Mouse (Mus musculus): ENCODE data around the gene Zfr. TPM values are rescaled to one million over a fixed set of nuclear protein-coding genes. Genes with fewer than 3 reads are reported as not detected.
"Not testable (repeated sequence)": the region's sequence is repeated elsewhere in the genome, so short reads cannot be mapped to it uniquely, and the experiment has no call there.

Zfr gene
- polyA plus RNA-seq, 1 experiment from 2014 or later = 156 TPM

DNA sequence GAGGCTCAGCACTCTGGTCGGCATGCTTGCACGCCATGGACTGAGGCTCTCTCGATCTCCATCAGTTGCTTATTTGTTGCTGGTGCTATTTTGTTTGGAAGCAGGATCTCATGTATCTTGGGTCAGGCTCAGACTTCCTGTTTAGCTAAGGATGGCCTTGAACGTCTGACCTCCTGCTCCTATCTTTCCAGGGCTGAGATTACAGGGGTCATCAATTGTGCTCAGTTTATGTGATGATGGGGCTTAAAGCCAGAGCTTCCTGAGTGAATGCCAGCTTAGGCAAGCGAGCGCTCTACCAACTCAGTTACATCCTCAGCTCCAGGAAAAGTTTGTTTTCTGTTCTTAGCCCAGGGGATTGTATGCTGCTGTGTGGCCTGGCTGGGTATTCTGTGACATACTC lies 3.1 kb upstream of the Zfr start:
- 73% methylated on average over 6 of the region's 6 CpGs for WGBS
- Histone ChIP-seq H3K4me1 (ENCODE audit: control insufficient read depth, insufficient read depth, low read length) (no peaks in the 10 kb centered on the region), H3K4me3 (ENCODE audit: low read depth, low read length) (no peak overlapping the region), H3K9ac (ENCODE audit: low read length) (no peak overlapping the region), H3K27me3 (ENCODE audit: control insufficient read depth, insufficient read depth, low read length) (no peaks in the 10 kb centered on the region), H3K9me3 (ENCODE audit: control insufficient read depth, low read length) (no peaks in the 10 kb centered on the region), H3K27ac (ENCODE audit: low read depth, low read length) (no peak overlapping the region), H3K36me3 (ENCODE audit: control insufficient read depth, insufficient read depth, low read length) (no peaks in the 10 kb centered on the region), H3K4me2 (ENCODE audit: low read depth) (no peak overlapping the region)
- DNase-seq (ENCODE audit: low spot score) (no peak), ATAC-seq (ENCODE audit: insufficient read depth, low FRiP score, low TSS enrichment) (no peak)

- DNase-seq (ENCODE audit: low spot score) = no peak
- WGBS = 28% methylated on average over 6 of the region's 6 CpGs
- ATAC-seq (ENCODE audit: insufficient read depth, low FRiP score, low TSS enrichment) = no peak
- no peaks in the 10 kb centered on the region for H3K36me3 ChIP-seq (ENCODE audit: control insufficient read depth, insufficient read depth, low read length)
- no peaks in the 10 kb centered on the region for H3K9me3 ChIP-seq (ENCODE audit: control insufficient read depth, low read length)
- no peak overlapping the region for H3K4me2 ChIP-seq (ENCODE audit: low read depth)
- H3K9ac ChIP-seq (ENCODE audit: low read length) = no peak overlapping the region
- H3K27ac ChIP-seq (ENCODE audit: low read depth, low read length) = no peak overlapping the region
- H3K4me1 ChIP-seq (ENCODE audit: control insufficient read depth, insufficient read depth, low read length) = no peaks in the 10 kb centered on the region
- H3K27me3 ChIP-seq (ENCODE audit: control insufficient read depth, insufficient read depth, low read length) = no peaks in the 10 kb centered on the region
- H3K4me3 ChIP-seq (ENCODE audit: low read depth, low read length) = no peak overlapping the region
Measured at GRCm38 (mm10) chr15:12115722-12116230, 1.9 kb upstream of the Zfr start.

DNA sequence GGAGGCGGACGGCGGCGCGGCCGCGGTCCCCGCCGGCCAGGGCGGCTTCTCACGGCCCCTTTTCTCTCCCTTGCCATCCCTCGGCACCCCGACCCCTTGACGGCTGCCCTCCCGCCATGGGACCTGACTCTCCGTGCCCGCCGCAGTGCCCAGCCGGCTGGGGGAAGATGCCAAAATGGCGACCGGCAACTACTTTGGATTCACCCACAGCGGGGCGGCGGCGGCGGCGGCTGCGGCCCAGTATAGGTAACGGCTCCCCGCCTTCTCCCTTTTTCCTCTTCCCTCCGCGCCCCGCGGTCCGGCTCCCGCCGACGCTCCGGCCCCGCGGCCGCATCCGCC lies 431 bp downstream of the Zfr start:
- no peaks in the 10 kb centered on the region for H3K4me1 ChIP-seq (ENCODE audit: control insufficient read depth, insufficient read depth, low read length)
- peak overlapping the region; percentile 100 for H3K4me3 ChIP-seq (ENCODE audit: low read depth, low read length)
- peak overlapping the region; percentile 60 for H3K4me2 ChIP-seq (ENCODE audit: low read depth)
- 0% methylated on average over 17 of the region's 43 CpGs for WGBS
- H3K27me3 ChIP-seq (ENCODE audit: control insufficient read depth, insufficient read depth, low read length) = no peaks in the 10 kb centered on the region
- no peaks in the 10 kb centered on the region for H3K36me3 ChIP-seq (ENCODE audit: control insufficient read depth, insufficient read depth, low read length)
- H3K27ac ChIP-seq (ENCODE audit: low read depth, low read length) = peak overlapping the region; percentile 89
- no peaks in the 10 kb centered on the region for H3K9me3 ChIP-seq (ENCODE audit: control insufficient read depth, low read length)
- ATAC-seq (ENCODE audit: insufficient read depth, low FRiP score, low TSS enrichment) (peak; percentile 65), DNase-seq (ENCODE audit: low spot score) (no peak)
- H3K9ac ChIP-seq (ENCODE audit: low read length) = peak overlapping the region; percentile 98

DNA sequence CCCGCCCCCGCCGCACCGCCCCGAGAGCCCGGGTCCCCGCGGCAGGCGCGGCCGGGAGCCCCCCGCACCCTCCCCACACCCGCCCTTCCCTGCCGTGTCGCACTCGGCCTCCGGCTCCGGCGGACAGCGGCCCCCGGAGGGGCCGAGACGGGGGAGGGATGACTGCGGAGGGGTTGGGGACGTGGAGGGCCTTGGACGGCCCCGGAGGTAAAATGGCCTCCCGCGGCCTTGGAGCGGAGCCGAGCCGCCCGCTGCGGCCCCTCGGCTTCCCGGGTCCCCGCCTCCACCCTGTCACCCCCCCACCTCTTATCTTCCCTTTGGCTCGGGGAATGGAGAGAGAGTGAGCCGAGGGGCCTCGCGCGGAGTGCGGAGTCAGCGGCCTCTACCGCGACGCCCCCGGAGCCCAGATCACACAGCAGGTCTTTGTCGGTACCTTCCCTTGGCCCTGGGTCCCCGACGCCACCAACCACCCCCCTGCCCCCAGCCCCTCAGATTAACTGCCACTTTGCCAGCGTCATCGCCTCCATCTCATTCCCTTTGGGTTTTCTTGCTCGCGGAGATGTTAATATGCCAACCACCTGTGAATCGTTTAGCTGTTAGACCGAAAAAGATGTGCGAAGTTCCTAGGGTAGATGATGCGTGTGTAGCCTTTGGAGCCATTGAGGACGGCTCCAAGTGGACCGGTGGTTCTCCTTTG lies 949 bp downstream of the Zfr start:
- peak overlapping the region; percentile 98 for H3K9ac ChIP-seq (ENCODE audit: low read length)

DNA sequence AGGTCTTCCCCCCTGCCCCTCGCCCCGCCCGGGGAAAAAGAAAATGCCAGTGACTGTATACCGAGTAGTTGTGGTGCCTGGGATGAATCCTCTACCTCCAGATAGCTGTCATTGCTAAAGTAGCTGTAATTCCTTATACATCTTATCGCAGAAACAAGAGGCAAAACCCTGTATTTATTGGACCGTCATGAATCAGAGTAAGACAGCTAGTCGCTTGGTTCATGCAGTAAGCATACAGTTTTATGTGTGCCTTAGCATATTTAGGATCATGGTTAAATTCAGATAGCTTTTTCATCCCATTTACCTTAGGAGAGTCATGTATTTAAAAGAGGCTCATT lies 1.5 kb downstream of the Zfr start:
- 10% methylated on average over 7 of the region's 7 CpGs for WGBS
- Histone ChIP-seq H3K9ac (ENCODE audit: low read length) (peak overlapping the region; percentile 98), H3K36me3 (ENCODE audit: control insufficient read depth, insufficient read depth, low read length) (no peaks in the 10 kb centered on the region), H3K27ac (ENCODE audit: low read depth, low read length) (no peak overlapping the region), H3K27me3 (ENCODE audit: control insufficient read depth, insufficient read depth, low read length) (no peaks in the 10 kb centered on the region), H3K4me1 (ENCODE audit: control insufficient read depth, insufficient read depth, low read length) (no peaks in the 10 kb centered on the region), H3K4me3 (ENCODE audit: low read depth, low read length) (peak overlapping the region; percentile 100), H3K4me2 (ENCODE audit: low read depth) (peak overlapping the region; percentile 60), H3K9me3 (ENCODE audit: control insufficient read depth, low read length) (no peaks in the 10 kb centered on the region)
- no peak for DNase-seq (ENCODE audit: low spot score)
- ATAC-seq (ENCODE audit: insufficient read depth, low FRiP score, low TSS enrichment) = peak; percentile 20; the same call in 1 of the 2 replicates

More for the DNA sequence above, 949 bp downstream of the Zfr start:
- DNase-seq (ENCODE audit: low spot score) (peak; percentile 65), ATAC-seq (ENCODE audit: insufficient read depth, low FRiP score, low TSS enrichment) (peak; percentile 67)
- peak overlapping the region; percentile 60 for H3K4me2 ChIP-seq (ENCODE audit: low read depth)
- no peaks in the 10 kb centered on the region for H3K9me3 ChIP-seq (ENCODE audit: control insufficient read depth, low read length)
- H3K27ac ChIP-seq (ENCODE audit: low read depth, low read length) = peak overlapping the region; percentile 89
- under 1% methylated on average over 43 of the region's 61 CpGs for WGBS
- H3K36me3 ChIP-seq (ENCODE audit: control insufficient read depth, insufficient read depth, low read length) = no peaks in the 10 kb centered on the region
- no peaks in the 10 kb centered on the region for H3K4me1 ChIP-seq (ENCODE audit: control insufficient read depth, insufficient read depth, low read length)
- H3K4me3 ChIP-seq (ENCODE audit: low read depth, low read length) = peak overlapping the region; percentile 100
- H3K27me3 ChIP-seq (ENCODE audit: control insufficient read depth, insufficient read depth, low read length) = no peaks in the 10 kb centered on the region

DNA sequence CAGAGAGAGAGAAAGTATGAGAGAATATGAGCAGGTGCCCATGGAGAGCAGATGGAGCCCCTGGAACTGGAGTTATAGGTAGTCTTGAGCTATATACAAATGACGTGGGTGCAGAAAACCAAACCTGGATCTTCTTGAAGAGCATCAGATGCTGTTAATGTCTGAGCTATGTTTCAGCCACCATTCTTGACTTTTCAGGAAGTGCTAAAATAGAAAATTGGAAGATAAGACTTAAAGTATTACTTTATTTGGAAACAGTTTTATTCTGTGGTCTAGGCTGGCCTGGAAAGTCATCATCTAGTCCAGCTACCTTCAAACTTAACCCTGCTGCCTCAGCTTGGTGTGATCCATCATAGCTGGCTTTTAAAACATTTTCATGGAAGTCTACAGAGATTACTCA lies 7.3 kb downstream of the Zfr start:
- H3K4me2 ChIP-seq (ENCODE audit: low read depth) = no peak overlapping the region
- no peak overlapping the region for H3K27ac ChIP-seq (ENCODE audit: low read depth, low read length)
- H3K4me1 ChIP-seq (ENCODE audit: control insufficient read depth, insufficient read depth, low read length) = no peaks in the 10 kb centered on the region
- no peaks in the 10 kb centered on the region for H3K27me3 ChIP-seq (ENCODE audit: control insufficient read depth, insufficient read depth, low read length)
- WGBS = 95% methylated on average over 1 of the region's 1 CpGs
- H3K9ac ChIP-seq (ENCODE audit: low read length) = no peak overlapping the region
- ATAC-seq (ENCODE audit: insufficient read depth, low FRiP score, low TSS enrichment) (no peak), DNase-seq (ENCODE audit: low spot score) (no peak)
- H3K9me3 ChIP-seq (ENCODE audit: control insufficient read depth, low read length) = no peaks in the 10 kb centered on the region
- no peak overlapping the region for H3K4me3 ChIP-seq (ENCODE audit: low read depth, low read length)
- H3K36me3 ChIP-seq (ENCODE audit: control insufficient read depth, insufficient read depth, low read length) = no peaks in the 10 kb centered on the region

DNA sequence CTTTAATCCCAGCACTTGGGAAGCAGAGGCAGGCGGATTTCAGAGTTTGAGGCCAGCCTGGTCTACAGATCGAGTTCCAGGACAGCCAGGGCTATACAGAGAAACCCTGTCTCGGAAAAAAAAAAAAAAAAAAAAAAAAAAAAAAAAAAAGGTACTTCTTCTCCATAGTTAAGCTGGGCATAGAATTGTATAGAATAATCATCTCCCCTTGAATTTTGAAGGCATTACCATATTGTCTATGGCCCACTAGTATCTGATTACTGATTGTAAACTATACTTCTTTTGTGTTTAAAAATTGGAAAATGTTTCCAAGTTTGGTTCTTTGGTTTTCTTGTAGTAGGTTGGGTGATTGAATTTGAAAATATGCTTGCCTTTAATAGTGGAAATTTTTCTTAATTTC lies 13.2 kb downstream of the Zfr start:
- H3K9me3 ChIP-seq (ENCODE audit: control insufficient read depth, low read length); H3K36me3 ChIP-seq (ENCODE audit: control insufficient read depth, insufficient read depth, low read length); H3K4me2 ChIP-seq (ENCODE audit: low read depth); ATAC-seq (ENCODE audit: insufficient read depth, low FRiP score, low TSS enrichment); H3K27me3 ChIP-seq (ENCODE audit: control insufficient read depth, insufficient read depth, low read length); DNase-seq (ENCODE audit: low spot score); H3K4me1 ChIP-seq (ENCODE audit: control insufficient read depth, insufficient read depth, low read length); H3K9ac ChIP-seq (ENCODE audit: low read length); H3K27ac ChIP-seq (ENCODE audit: low read depth, low read length); H3K4me3 ChIP-seq (ENCODE audit: low read depth, low read length): not testable (repeated sequence)
- WGBS = 95% methylated on average over 3 of the region's 3 CpGs

- no peak overlapping the region for H3K9ac ChIP-seq (ENCODE audit: low read length)
- no peak for ATAC-seq (ENCODE audit: insufficient read depth, low FRiP score, low TSS enrichment)
- no peaks in the 10 kb centered on the region for H3K27me3 ChIP-seq (ENCODE audit: control insufficient read depth, insufficient read depth, low read length)
- H3K4me2 ChIP-seq (ENCODE audit: low read depth) = no peak overlapping the region
- H3K4me1 ChIP-seq (ENCODE audit: control insufficient read depth, insufficient read depth, low read length) = no peaks in the 10 kb centered on the region
- H3K9me3 ChIP-seq (ENCODE audit: control insufficient read depth, low read length) = no peaks in the 10 kb centered on the region
- H3K27ac ChIP-seq (ENCODE audit: low read depth, low read length) = no peak overlapping the region
- H3K4me3 ChIP-seq (ENCODE audit: low read depth, low read length) = no peak overlapping the region
- DNase-seq (ENCODE audit: low spot score) = no peak
- WGBS = 73% methylated on average over 1 of the region's 1 CpGs
- no peaks in the 10 kb centered on the region; the same call in 1 of the 2 replicates for H3K36me3 ChIP-seq (ENCODE audit: control insufficient read depth, insufficient read depth, low read length)
Measured at GRCm38 (mm10) chr15:12134546-12134945, 16.9 kb downstream of the Zfr start.

DNA sequence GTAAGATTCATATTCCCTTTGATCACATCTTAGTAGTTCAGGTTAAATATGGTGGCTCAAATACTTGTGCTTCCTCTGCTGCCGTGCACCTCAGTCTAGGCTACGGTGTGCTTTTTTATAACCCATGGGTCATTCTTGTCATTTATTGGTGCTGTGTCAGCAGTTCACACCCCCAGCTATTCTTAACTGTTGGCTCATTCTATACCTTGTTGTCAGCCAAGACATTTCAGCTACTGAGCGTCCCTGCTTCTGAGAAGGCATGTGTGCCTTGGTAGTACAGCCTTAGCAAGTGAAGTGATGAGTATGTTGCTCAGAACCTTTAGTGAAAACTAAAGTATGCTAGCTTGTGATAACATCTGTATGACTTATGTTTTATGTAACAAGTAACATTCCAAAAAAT lies 17.7 kb downstream of the Zfr start:
- no peaks in the 10 kb centered on the region for H3K27me3 ChIP-seq (ENCODE audit: control insufficient read depth, insufficient read depth, low read length)
- no peak overlapping the region for H3K4me3 ChIP-seq (ENCODE audit: low read depth, low read length)
- no peak overlapping the region for H3K4me2 ChIP-seq (ENCODE audit: low read depth)
- ATAC-seq (ENCODE audit: insufficient read depth, low FRiP score, low TSS enrichment) (no peak), DNase-seq (ENCODE audit: low spot score) (no peak)
- H3K9me3 ChIP-seq (ENCODE audit: control insufficient read depth, low read length) = no peaks in the 10 kb centered on the region
- no peaks in the 10 kb centered on the region; the same call in 1 of the 2 replicates for H3K36me3 ChIP-seq (ENCODE audit: control insufficient read depth, insufficient read depth, low read length)
- 25% methylated on average over 3 of the region's 3 CpGs for WGBS
- no peaks in the 10 kb centered on the region for H3K4me1 ChIP-seq (ENCODE audit: control insufficient read depth, insufficient read depth, low read length)
- no peak overlapping the region for H3K27ac ChIP-seq (ENCODE audit: low read depth, low read length)
- no peak overlapping the region for H3K9ac ChIP-seq (ENCODE audit: low read length)

Data from neural tube, embryonic 11.5 days (tissue).